Mouse (Mus musculus) brain, embryonic 14.5 days (tissue): ENCODE data around the gene Cln5.

Source experiments
- CTCF ChIP-seq: fragments of 200-500 bp; IDR thresholded peaks from 2 replicates; pipeline ENCODE4 v1.5.1; 2012; ENCODE audit warnings: inconsistent platforms, mild to moderate bottlenecking, moderate library complexity, borderline replicate concordance; ENCODE audit not compliant: insufficient read depth, insufficient read length; ENCODE audit errors: extremely low read depth
- POLR2A ChIP-seq: fragments of 200-500 bp; IDR thresholded peaks from 2 replicates; pipeline ENCODE4 v1.6.1; 2012; ENCODE audit warnings: mild to moderate bottlenecking, inconsistent platforms, borderline replicate concordance; ENCODE audit not compliant: poor library complexity, insufficient read depth, insufficient read length, severe bottlenecking; ENCODE audit errors: extremely low read depth

GRCm38 (mm10) chr14:103102731-103103335 is 32.8 kb downstream of the Cln5 start:
- TF ChIP-seq CTCF (no peak), POLR2A (no peak)
